Mouse (Mus musculus) MEL (cell line): ENCODE results near the gene Ccdc183. TPM values are rescaled to one million over a fixed set of nuclear protein-coding genes. Genes with fewer than 3 reads are reported as not detected.

Experiments
- DNase-seq: peaks from one replicate; pipeline ENCODE4 v3.0.0; 2011; ENCODE audit warnings: low read depth, low spot score
- H3K27ac ChIP-seq: 2 replicates; pipeline ENCODE4 v1.5.1; 2012; ENCODE audit warnings: low read depth, mild to moderate bottlenecking, control low read depth, low read length, moderate library complexity; ENCODE audit not compliant: control insufficient read depth
- H3K27me3 ChIP-seq, 2 experiments: fragments of 150-350 bp in 1 of 2; sonication (generic) in 1 of 2; 2 replicates each; pipeline ENCODE4 v1.6.1; 2012; ENCODE audit warnings: low read length in 2 of 2, mild to moderate bottlenecking in 2 of 2, improper control_type of control experiment in 1 of 2, moderate library complexity in 1 of 2; ENCODE audit not compliant: insufficient read depth in 2 of 2, control insufficient read depth in 1 of 2
- H3K36me3 ChIP-seq, 2 experiments: 2 replicates each; pipeline ENCODE4 v1.6.1; 2012 to 2014; ENCODE audit warnings: low read length in 2 of 2, improper control_type of control experiment in 1 of 2, inconsistent platforms in 1 of 2, mild to moderate bottlenecking in 1 of 2; ENCODE audit not compliant: insufficient read depth in 2 of 2, control insufficient read depth in 1 of 2
- H3K4me1 ChIP-seq, 2 experiments: fragments of 150-350 bp in 1 of 2; sonication (generic) in 1 of 2; 2 replicates each; pipeline ENCODE4 v1.6.1; 2012; ENCODE audit warnings: low read length in 2 of 2, improper control_type of control experiment in 1 of 2, mild to moderate bottlenecking in 1 of 2; ENCODE audit not compliant: insufficient read depth in 2 of 2, control insufficient read depth in 1 of 2
- H3K4me3 ChIP-seq, 2 experiments: fragments of 150-350 bp in 1 of 2; sonication (generic) in 1 of 2; 2 replicates each; pipeline ENCODE4 v1.5.1; 2012; ENCODE audit warnings: low read depth in 2 of 2, low read length in 2 of 2, mild to moderate bottlenecking in 2 of 2, moderate library complexity in 2 of 2, control low read depth in 1 of 2, improper control_type of control experiment in 1 of 2; ENCODE audit not compliant: control insufficient read depth in 1 of 2, insufficient read depth in 1 of 2
- H3K79me2 ChIP-seq: 2 replicates; pipeline ENCODE4 v1.6.1; 2012; ENCODE audit warnings: mild to moderate bottlenecking, low read length, moderate library complexity; ENCODE audit not compliant: control insufficient read depth, poor library complexity, insufficient read depth
- H3K9ac ChIP-seq: 2 replicates; pipeline ENCODE4 v1.6.1; 2012; ENCODE audit warnings: low read depth, mild to moderate bottlenecking, control low read depth, low read length, moderate library complexity; ENCODE audit not compliant: control insufficient read depth, poor library complexity, severe bottlenecking
- H3K9me3 ChIP-seq: fragments of 150-350 bp; sonication (generic); replicated peaks from 2 replicates; pipeline ENCODE4 v1.6.1; 2012; ENCODE audit warnings: mild to moderate bottlenecking, low read length, improper control_type of control experiment, moderate library complexity; ENCODE audit not compliant: insufficient read depth
- CTCF ChIP-seq, 3 experiments: IDR thresholded peaks in 2 of 3; conservative IDR thresholded peaks in 1 of 3; 2 replicates each; pipeline ENCODE4 v1.5.1; 2011 to 2012; ENCODE audit warnings: low read length in 3 of 3, low read depth in 2 of 3, mild to moderate bottlenecking in 2 of 3, improper control_type of control experiment in 1 of 3, inconsistent platforms in 1 of 3, mixed read lengths in 1 of 3, moderate library complexity in 1 of 3; ENCODE audit not compliant: control insufficient read depth in 1 of 3, insufficient read depth in 1 of 3, poor library complexity in 1 of 3, severe bottlenecking in 1 of 3
- E2F4 ChIP-seq: IDR thresholded peaks from 2 replicates; pipeline ENCODE4 v1.6.1; 2011; ENCODE audit warnings: low read depth, low read length, improper control_type of control experiment, borderline replicate concordance
- ELF1 ChIP-seq: IDR thresholded peaks from 2 replicates; pipeline ENCODE4 v1.6.1; 2014; ENCODE audit warnings: low read depth, mild to moderate bottlenecking, inconsistent platforms, low read length, improper control_type of control experiment, moderate library complexity
- EP300 ChIP-seq, 2 experiments: IDR thresholded peaks; 2 replicates each; pipeline ENCODE4 v1.6.1; 2011; ENCODE audit warnings: improper control_type of control experiment in 2 of 2, low read length in 2 of 2, low read depth in 1 of 2, mild to moderate bottlenecking in 1 of 2
- ETS1 ChIP-seq: IDR thresholded peaks from 2 replicates; pipeline ENCODE4 v1.6.1; 2012; ENCODE audit warnings: low read depth, mild to moderate bottlenecking, inconsistent platforms, low read length, improper control_type of control experiment, moderate library complexity
- GATA1 ChIP-seq: IDR thresholded peaks from 2 replicates; pipeline ENCODE4 v1.6.1; 2011; ENCODE audit warnings: low read depth, low read length, improper control_type of control experiment
- HCFC1 ChIP-seq: IDR thresholded peaks from 2 replicates; pipeline ENCODE4 v1.6.1; 2012; ENCODE audit warnings: low read depth, mild to moderate bottlenecking, inconsistent platforms, low read length, improper control_type of control experiment, moderate library complexity
- JUND ChIP-seq: IDR thresholded peaks from 2 replicates; pipeline ENCODE4 v1.6.1; 2011; ENCODE audit warnings: low read depth, mild to moderate bottlenecking, improper control_type of control experiment, low read length
- KAT2A ChIP-seq: conservative IDR thresholded peaks from 2 replicates; pipeline ENCODE4 v1.6.1; 2012; ENCODE audit warnings: low read depth, low read length, improper control_type of control experiment, inconsistent platforms
- MAZ ChIP-seq: IDR thresholded peaks from 2 replicates; pipeline ENCODE4 v1.6.1; 2012; ENCODE audit warnings: low read depth, mild to moderate bottlenecking, inconsistent platforms, low read length, improper control_type of control experiment
- MEF2A ChIP-seq: IDR thresholded peaks from 2 replicates; pipeline ENCODE4 v1.6.1; 2014; ENCODE audit warnings: low read depth, mild to moderate bottlenecking, inconsistent platforms, low read length, improper control_type of control experiment; ENCODE audit not compliant: poor library complexity, insufficient replicate concordance, severe bottlenecking; ENCODE audit errors: extremely low read depth
- MXI1 ChIP-seq: IDR thresholded peaks from 2 replicates; pipeline ENCODE4 v1.6.1; 2011; ENCODE audit warnings: mild to moderate bottlenecking, low read depth, low read length, improper control_type of control experiment
- MYC ChIP-seq: IDR thresholded peaks from 2 replicates; pipeline ENCODE4 v1.6.1; 2011; ENCODE audit warnings: low read depth, mild to moderate bottlenecking, low read length, improper control_type of control experiment, moderate library complexity
- NELFE ChIP-seq: IDR thresholded peaks from 2 replicates; pipeline ENCODE4 v1.6.1; 2011; ENCODE audit warnings: low read depth, low read length, improper control_type of control experiment
- POLR2AphosphoS2 ChIP-seq: IDR thresholded peaks from 2 replicates; pipeline ENCODE4 v1.6.1; 2011; ENCODE audit warnings: low read length, improper control_type of control experiment
- POLR2AphosphoS5 ChIP-seq: IDR thresholded peaks from 2 replicates; pipeline ENCODE4 v1.6.1; 2012; ENCODE audit warnings: low read depth, borderline replicate concordance, mild to moderate bottlenecking, inconsistent platforms, low read length, moderate library complexity, mixed read lengths
- RCOR1 ChIP-seq: IDR thresholded peaks from 2 replicates; pipeline ENCODE4 v1.6.1; 2012; ENCODE audit warnings: low read depth, mild to moderate bottlenecking, inconsistent platforms, low read length, improper control_type of control experiment
- SIN3A ChIP-seq: IDR thresholded peaks from 2 replicates; pipeline ENCODE4 v1.6.1; 2012; ENCODE audit warnings: low read length, improper control_type of control experiment, inconsistent platforms
- SMC3 ChIP-seq: IDR thresholded peaks from 2 replicates; pipeline ENCODE4 v1.6.1; 2011; ENCODE audit warnings: low read depth, low read length, improper control_type of control experiment
- TAL1 ChIP-seq: IDR thresholded peaks from 2 replicates; pipeline ENCODE4 v1.6.1; 2012; ENCODE audit warnings: mild to moderate bottlenecking, inconsistent platforms, low read length, moderate library complexity, mixed read lengths
- UBTF ChIP-seq: IDR thresholded peaks from 2 replicates; pipeline ENCODE4 v1.6.1; 2012; ENCODE audit warnings: low read depth, mild to moderate bottlenecking, inconsistent platforms, low read length, improper control_type of control experiment, moderate library complexity, borderline replicate concordance; ENCODE audit not compliant: insufficient read depth
- USF2 ChIP-seq, 2 experiments: IDR thresholded peaks; 2 replicates each; pipeline ENCODE4 v1.6.1; 2011 to 2012; ENCODE audit warnings: improper control_type of control experiment in 2 of 2, low read length in 2 of 2, borderline replicate concordance in 1 of 2, inconsistent platforms in 1 of 2, low read depth in 1 of 2, mild to moderate bottlenecking in 1 of 2; ENCODE audit not compliant: insufficient read depth in 1 of 2
- ZKSCAN1 ChIP-seq: IDR thresholded peaks from 2 replicates; pipeline ENCODE4 v1.6.1; 2012; ENCODE audit warnings: low read depth, mild to moderate bottlenecking, inconsistent platforms, low read length, improper control_type of control experiment, moderate library complexity
- polyA plus RNA-seq, 2 experiments: library from polyadenylated mRNA; stranded (reverse) in 1 of 2; unstranded in 1 of 2; fragments of >175 nt in 1 of 2; fragments of >200 nt in 1 of 2; gene quantifications; 2 replicates each; pipeline versions ENCODE4 v1.2.1 to v1.2.4; 2012; ENCODE audit warnings: low replicate concordance in 2 of 2, low read depth in 1 of 2; ENCODE audit not compliant: insufficient read length in 2 of 2, insufficient read depth in 1 of 2, missing spikeins in 1 of 2
- total RNA-seq: library from RNA; depleted of rRNA; stranded (reverse); fragments of 300-350 nt; gene quantifications from 2 replicates; pipeline ENCODE4 v1.2.3, GENCODE M21; 2012

The Ccdc183 gene
- total and polyA plus RNA-seq, 3 experiments, result 0.04 to 0.26 TPM; not detected in 1

GRCm38 (mm10) chr2:25588227-25588907 lies 29.1 kb downstream of the Ccdc183 start:
- Histone ChIP-seq H3K4me3 (no peak overlapping the region), H3K27ac (no peak overlapping the region), H3K9ac (no peak overlapping the region), H3K4me1 (no peaks in the 10 kb centered on the region), H3K9me3 (no peaks in the 10 kb centered on the region), H3K79me2 (no peaks in the 10 kb centered on the region), H3K27me3 (no peaks in the 10 kb centered on the region), H3K36me3 (peaks cover 0 to 7% of the 10 kb centered on the region in 2 experiments; a peak in 2 of 4 replicates)
- peak; percentile 31 for DNase-seq
- TF ChIP-seq NELFE (no peak), SIN3A (no peak), EP300 (IDR thresholded peaks at IDR 0.05; ENCODE audit: low read depth in 1 of 2, low read length in 2 of 2) (no peak), CTCF (IDR thresholded peaks at IDR 0.05 in 2 of 3, conservative IDR thresholded peaks at IDR 0.05 in 1 of 3; ENCODE audit: control insufficient read depth in 1 of 3, insufficient read depth in 1 of 3, low read depth in 2 of 3, low read length in 3 of 3, poor library complexity in 1 of 3, severe bottlenecking in 1 of 3) (no peak), ZKSCAN1 (no peak), USF2 (IDR thresholded peaks at IDR 0.05; ENCODE audit: borderline replicate concordance in 1 of 2, insufficient read depth in 1 of 2, low read depth in 1 of 2, low read length in 2 of 2) (no peak), ETS1 (no peak), E2F4 (no peak), TAL1 (no peak), ELF1 (no peak), GATA1 (no peak), HCFC1 (no peak), MEF2A (no peak), KAT2A (no peak), SMC3 (no peak), MYC (no peak), MXI1 (no peak), MAZ (no peak), RCOR1 (no peak), UBTF (no peak)
- TF ChIP-seq, all 39 proteins: peak for 0

GRCm38 (mm10) chr2:25587290-25587689 lies 30.2 kb downstream of the Ccdc183 start:
- no peak overlapping the region for H3K9ac ChIP-seq
- no peak overlapping the region for H3K27ac ChIP-seq
- no peaks in the 10 kb centered on the region for H3K79me2 ChIP-seq
- H3K4me1 ChIP-seq, result peaks cover 0 to 5% of the 10 kb centered on the region in 2 experiments; a peak in 2 of 4 replicates
- no peaks in the 10 kb centered on the region for H3K27me3 ChIP-seq
- H3K9me3 ChIP-seq, result no peaks in the 10 kb centered on the region
- peaks cover 3 to 7% of the 10 kb centered on the region in 2 experiments for H3K36me3 ChIP-seq
- DNase-seq, result no peak
- H3K4me3 ChIP-seq, result no peak overlapping the region
- TF ChIP-seq POLR2AphosphoS5 (no peak), MXI1 (no peak), JUND (no peak), POLR2AphosphoS2 (no peak)
- TF ChIP-seq, all 39 proteins: peak for 0
